In genomic region chr16:41871917-41872593, GRCm38 (mm10) we compare ENCODE assay signal across 19 mouse cellular contexts.
DNase-seq lines count a peak whose midpoint lies in the region; ATAC-seq and TF ChIP-seq lines count a peak whose summit lies in the region.
"Had no signal": no experiment of that assay in that cellular context is flagged by ENCODE, and none has a peak within 500 bp of the region (broad histone marks: within the 10 kb centered on the region; RNA-seq: fewer than 3 reads in every experiment).

No protein-coding gene starts in this region.

- H3K4me2 ChIP-seq in hindbrain, postnatal 0 days (ENCODE audit: low read depth, low read length): no peak overlapping the region
- H3K4me2 ChIP-seq in hindbrain, embryonic 12.5 days (replicated peaks): no peak overlapping the region
- H3K4me2 ChIP-seq in heart, embryonic 12.5 days: no peak overlapping the region
- H3K4me2 ChIP-seq: hindbrain, embryonic 13.5 days; limb, embryonic 15.5 days; liver, embryonic 15.5 days; midbrain, embryonic 12.5 days had no signal

- 50% methylated on average over 6 of the region's 6 CpGs for WGBS in hindbrain, postnatal 0 days
- 81% methylated on average over 6 of the region's 6 CpGs for WGBS in hindbrain, embryonic 12.5 days
- WGBS in heart, embryonic 12.5 days: 78% methylated on average over 6 of the region's 6 CpGs

- no peaks in the 10 kb centered on the region for H3K27me3 ChIP-seq in hindbrain, postnatal 0 days (ENCODE audit: insufficient read depth, low read length)
- H3K27me3 ChIP-seq in hindbrain, embryonic 12.5 days: no peaks in the 10 kb centered on the region
- H3K27me3 ChIP-seq in heart, embryonic 12.5 days (replicated peaks): no peaks in the 10 kb centered on the region
- H3K27me3 ChIP-seq: hindbrain, embryonic 13.5 days; limb, embryonic 15.5 days; liver, embryonic 15.5 days; midbrain, embryonic 12.5 days had no signal

- H3K4me3 ChIP-seq in hindbrain, postnatal 0 days (ENCODE audit: low read length): no peak overlapping the region
- no peak overlapping the region for H3K4me3 ChIP-seq in hindbrain, embryonic 12.5 days
- no peak overlapping the region for H3K4me3 ChIP-seq in heart, embryonic 12.5 days
- H3K4me3 ChIP-seq: hindbrain, embryonic 13.5 days; limb, embryonic 15.5 days; liver, embryonic 15.5 days; midbrain, embryonic 12.5 days; myocyte had no signal

- DNase-seq in adrenal gland, postnatal 25 days: peak; percentile 3
- no peak for DNase-seq in adrenal gland, adult 8-10 months
- DNase-seq in hindbrain, postnatal 0 days (ENCODE audit: low spot score): peak; percentile 10
- DNase-seq in cerebellum, adult 18-20 months: peak; percentile 86 to 91
- peak; percentile 83 to 91 for DNase-seq in cerebellum, postnatal 25 days
- no peak for DNase-seq in layer of hippocampus, adult 9-10 months (ENCODE audit: low spot score)
- DNase-seq: adrenal gland, postnatal 10 days; gastrocnemius, postnatal 36 days; thymus, adult 18-20 months had no signal

- no peaks in the 10 kb centered on the region for H3K4me1 ChIP-seq in hindbrain, postnatal 0 days (ENCODE audit: insufficient read depth, low read length)
- no peaks in the 10 kb centered on the region for H3K4me1 ChIP-seq in hindbrain, embryonic 12.5 days
- no peaks in the 10 kb centered on the region for H3K4me1 ChIP-seq in heart, embryonic 12.5 days (replicated peaks)
- H3K4me1 ChIP-seq: hindbrain, embryonic 13.5 days; limb, embryonic 15.5 days; liver, embryonic 15.5 days; midbrain, embryonic 12.5 days had no signal

- ATAC-seq in hindbrain, postnatal 0 days: no peak
- no peak for ATAC-seq in hindbrain, embryonic 12.5 days (ENCODE audit: low FRiP score)
- ATAC-seq in heart, embryonic 12.5 days (ENCODE audit: insufficient number of reproducible peaks, low FRiP score): no peak
- ATAC-seq: intestine, postnatal 0 days; lung, postnatal 0 days; Patski had no signal

- H3K27ac ChIP-seq in hindbrain, postnatal 0 days: no peak overlapping the region
- H3K27ac ChIP-seq in hindbrain, embryonic 12.5 days: no peak overlapping the region
- H3K27ac ChIP-seq in heart, embryonic 12.5 days (ENCODE audit: poor library complexity, severe bottlenecking): no peak overlapping the region
- H3K27ac ChIP-seq: hindbrain, embryonic 13.5 days; limb, embryonic 15.5 days; liver, embryonic 15.5 days; midbrain, embryonic 12.5 days had no signal

- TF ChIP-seq CTCF in hindbrain, postnatal 0 days (IDR thresholded peaks at IDR 0.05; ENCODE audit: low read depth): no peak

- H3K9ac ChIP-seq in hindbrain, postnatal 0 days (replicated peaks; ENCODE audit: low read length): no peak overlapping the region
- H3K9ac ChIP-seq in hindbrain, embryonic 12.5 days: no peak overlapping the region
- no peak overlapping the region for H3K9ac ChIP-seq in heart, embryonic 12.5 days
- H3K9ac ChIP-seq: hindbrain, embryonic 13.5 days; limb, embryonic 15.5 days; liver, embryonic 15.5 days; midbrain, embryonic 12.5 days had no signal

- no peaks in the 10 kb centered on the region for H3K36me3 ChIP-seq in hindbrain, postnatal 0 days (ENCODE audit: insufficient read depth, low read length)
- H3K36me3 ChIP-seq in hindbrain, embryonic 12.5 days: no peaks in the 10 kb centered on the region
- no peaks in the 10 kb centered on the region for H3K36me3 ChIP-seq in heart, embryonic 12.5 days
- H3K36me3 ChIP-seq: hindbrain, embryonic 13.5 days; limb, embryonic 15.5 days; liver, embryonic 15.5 days; midbrain, embryonic 12.5 days had no signal

- no peaks in the 10 kb centered on the region for H3K9me3 ChIP-seq in hindbrain, postnatal 0 days (ENCODE audit: low read length)
- no peaks in the 10 kb centered on the region for H3K9me3 ChIP-seq in hindbrain, embryonic 12.5 days (replicated peaks)
- H3K9me3 ChIP-seq in heart, embryonic 12.5 days (replicated peaks): no peaks in the 10 kb centered on the region
- H3K9me3 ChIP-seq: hindbrain, embryonic 13.5 days; limb, embryonic 15.5 days; liver, embryonic 15.5 days; midbrain, embryonic 12.5 days had no signal

Comparison
In these comparisons a context has a peak if more than half of its experiments do, and no peak if none do; other contexts are left out.
1. DNase-seq: peak in adrenal gland, postnatal 25 days (single experiment), hindbrain, postnatal 0 days (single experiment), cerebellum, adult 18-20 months (2 of 2) and cerebellum, postnatal 25 days (2 of 2); none in adrenal gland, adult 8-10 months (single experiment) and layer of hippocampus, adult 9-10 months (single experiment).